Comparison of ENCODE assay signal across 1 mouse cellular context in genomic region chr6:86585070-86585600, GRCm38 (mm10).
TF ChIP-seq lines count a peak whose summit lies in the region.

No protein-coding gene starts in this region.

TF ChIP-seq in CH12.LX, 34 proteins besides CTCF, POLR2A, EP300 and RAD21 (continued from another document):
- TF ChIP-seq TBP (conservative IDR thresholded peaks at IDR 0.05; ENCODE audit: low read depth, low read length) = no peak
- no peak for TF ChIP-seq ZMIZ1 (IDR thresholded peaks at IDR 0.05; ENCODE audit: low read depth, low read length)
- TF ChIP-seq USF2 (conservative IDR thresholded peaks at IDR 0.05; ENCODE audit: low read depth, low read length) = peak; percentile 95
- 0 out of 2 replicates have a peak, but pooled peaks have one; percentile 19 for TF ChIP-seq MAFK (IDR thresholded peaks at IDR 0.05; ENCODE audit: insufficient replicate concordance, low read length)
- TF ChIP-seq ELF1 (IDR thresholded peaks at IDR 0.05; ENCODE audit: low read depth, low read length) = peak; percentile 51
- peak; percentile 61 for TF ChIP-seq MAX (IDR thresholded peaks at IDR 0.05; ENCODE audit: low read length)
- no peak for TF ChIP-seq PAX5 (IDR thresholded peaks at IDR 0.05; ENCODE audit: low read length)
- TF ChIP-seq NRF1 (IDR thresholded peaks at IDR 0.05; ENCODE audit: low read depth, low read length) = no peak
- TF ChIP-seq MAZ (IDR thresholded peaks at IDR 0.05; ENCODE audit: low read depth, low read length) = 0 out of 2 replicates have a peak, but pooled peaks have one; percentile 19
- no peak for TF ChIP-seq SMC3 (IDR thresholded peaks at IDR 0.05; ENCODE audit: low read depth, low read length)
- no peak for TF ChIP-seq E2F4 (IDR thresholded peaks at IDR 0.05; ENCODE audit: insufficient replicate concordance, low read depth, low read length)
- TF ChIP-seq MEF2A (IDR thresholded peaks at IDR 0.05; ENCODE audit: borderline replicate concordance, low read depth, low read length) = peak; percentile 67; the same call in 1 of the 2 replicates
- TF ChIP-seq NELFE (IDR thresholded peaks at IDR 0.05; ENCODE audit: low read depth, low read length) = no peak
- no peak for TF ChIP-seq UBTF (IDR thresholded peaks at IDR 0.05; ENCODE audit: low read depth, low read length)
- no peak for TF ChIP-seq ZC3H11A (IDR thresholded peaks at IDR 0.05; ENCODE audit: low read depth, low read length)
- TF ChIP-seq ZKSCAN1 (IDR thresholded peaks at IDR 0.05; ENCODE audit: borderline replicate concordance, low read depth, low read length) = no peak
- no peak for TF ChIP-seq GABPA (IDR thresholded peaks at IDR 0.05; ENCODE audit: insufficient replicate concordance, low read depth, low read length)
- no peak for TF ChIP-seq RCOR1 (conservative IDR thresholded peaks at IDR 0.05; ENCODE audit: low read depth, low read length)
- no peak for TF ChIP-seq ZNF384 (IDR thresholded peaks at IDR 0.05; ENCODE audit: low read depth, low read length)
- no peak for TF ChIP-seq CHD1 (IDR thresholded peaks at IDR 0.05; ENCODE audit: low read depth, low read length)
- TF ChIP-seq USF1 (IDR thresholded peaks at IDR 0.05; ENCODE audit: low read depth, low read length) = peak; percentile 91
- TF ChIP-seq KAT2A (IDR thresholded peaks at IDR 0.05; ENCODE audit: insufficient replicate concordance, low read length) = no peak
- peak; percentile 88 for TF ChIP-seq CHD2 (IDR thresholded peaks at IDR 0.05; ENCODE audit: low read length)
- no peak for TF ChIP-seq JUND (conservative IDR thresholded peaks at IDR 0.05; ENCODE audit: low read depth, low read length)
- 0 out of 2 replicates have a peak, but pooled peaks have one; percentile 22 for TF ChIP-seq ETS1 (conservative IDR thresholded peaks at IDR 0.05; ENCODE audit: low read depth, low read length)
- TF ChIP-seq POLR2AphosphoS2 (IDR thresholded peaks at IDR 0.05; ENCODE audit: low read depth, low read length) = no peak
TF ChIP-seq in CH12.LX: peak in this region for 11.
